Mouse (Mus musculus) E14TG2a.4 (cell line): Measurements from ENCODE around the gene Myog.

Source experiments
- CTCF ChIP-seq: conservative IDR thresholded peaks from 2 replicates; pipeline ENCODE4 v1.5.1; 2014; ENCODE audit warnings: low read length
- NANOG ChIP-seq: IDR thresholded peaks from 2 replicates; pipeline ENCODE4 v1.6.1; 2014; ENCODE audit warnings: borderline replicate concordance, low read length, mixed read lengths
- POU5F1 ChIP-seq: IDR thresholded peaks from 2 replicates; pipeline ENCODE4 v1.6.1; 2014; ENCODE audit warnings: low read length, borderline replicate concordance

- TF ChIP-seq CTCF: no peak
- TF ChIP-seq NANOG: no peak
- TF ChIP-seq POU5F1: no peak
Measured at GRCm38 (mm10) chr1:134245004-134245717, 44.6 kb upstream of the Myog start.
